Mouse (Mus musculus) ES-Bruce4 (cell line): ENCODE data around the gene Rasgrp2.

Experiments used
- CTCF ChIP-seq: IDR thresholded peaks from one replicate; pipeline ENCODE4 v1.8.1; 2011; ENCODE audit warnings: low read depth, low read length
- EP300 ChIP-seq: IDR thresholded peaks from 2 replicates; pipeline ENCODE4 v1.6.1; 2011; ENCODE audit warnings: low read depth, low read length; ENCODE audit not compliant: insufficient read depth
- POLR2A ChIP-seq: IDR thresholded peaks from one replicate; pipeline ENCODE4 v1.8.1; 2011; ENCODE audit warnings: low read length; ENCODE audit not compliant: insufficient read depth

- no peak for TF ChIP-seq CTCF
- no peak for TF ChIP-seq EP300
- TF ChIP-seq POLR2A = no peak
These were observed at the start of gene Rasgrp2 for GRCm38 (mm10) chr19:6399285-6400095.
